Mouse (Mus musculus) midbrain, postnatal 0 days (tissue): ENCODE measurements around the gene Cryzl1. TPM values are rescaled to one million over a fixed set of nuclear protein-coding genes. Genes with fewer than 3 reads are reported as not detected.

Experiments used
- ATAC-seq: fragments of 200-750 bp; cut with Nextera tagmentation; 2 replicates; pipeline ENCODE4 v1.8.0; 2017; ENCODE audit warnings: moderate number of reproducible peaks, mild to moderate bottlenecking, moderate TSS enrichment, moderate library complexity; ENCODE audit not compliant: low FRiP score
- DNase-seq: peaks from one replicate; pipeline ENCODE4 v3.0.0-alpha.2; 2015; ENCODE audit warnings: low spot score
- H3K27ac ChIP-seq: fragments of 300-500 bp; sonication (generic); 2 replicates; pipeline ENCODE4 v1.5.1; 2014; ENCODE audit warnings: low read depth, mild to moderate bottlenecking, low read length, mixed read lengths
- H3K27me3 ChIP-seq: fragments of 300-500 bp; sonication (generic); 2 replicates; pipeline ENCODE4 v1.6.1; 2014; ENCODE audit warnings: low read length, control low read depth, mixed read lengths; ENCODE audit not compliant: insufficient read depth
- H3K36me3 ChIP-seq: fragments of 300-500 bp; sonication (generic); 2 replicates; pipeline ENCODE4 v1.6.1; 2014; ENCODE audit warnings: low read length, control low read depth, mixed read lengths; ENCODE audit not compliant: insufficient read depth
- H3K4me1 ChIP-seq: fragments of 300-500 bp; sonication (generic); 2 replicates; pipeline ENCODE4 v1.6.1; 2014; ENCODE audit warnings: mild to moderate bottlenecking, control low read depth, antibody characterized with exemption, low read length, mixed read lengths; ENCODE audit not compliant: insufficient read depth
- H3K4me2 ChIP-seq: fragments of 300-500 bp; sonication (generic); 2 replicates; pipeline ENCODE4 v1.6.1; 2014; ENCODE audit warnings: low read depth, mild to moderate bottlenecking, low read length, mixed read lengths; ENCODE audit not compliant: poor library complexity, severe bottlenecking
- H3K4me3 ChIP-seq: fragments of 300-500 bp; sonication (generic); 2 replicates; pipeline ENCODE4 v1.5.1; 2014; ENCODE audit warnings: low read depth, mild to moderate bottlenecking, low read length, moderate library complexity
- H3K9ac ChIP-seq: fragments of 300-500 bp; sonication (generic); replicated peaks from 2 replicates; pipeline ENCODE4 v1.6.1; 2014; ENCODE audit warnings: mild to moderate bottlenecking, low read length, moderate library complexity, mixed read lengths; ENCODE audit not compliant: poor library complexity, severe bottlenecking
- H3K9me3 ChIP-seq: fragments of 300-500 bp; sonication (generic); 2 replicates; pipeline ENCODE4 v1.6.1; 2016; ENCODE audit warnings: low read length, control low read depth
- CTCF ChIP-seq: IDR thresholded peaks from 2 replicates; pipeline ENCODE4 v1.5.1; 2016; ENCODE audit warnings: antibody characterized with exemption, mild to moderate bottlenecking
- WGBS: fragments of 180-500 bp; shearing (Covaris S2); extraction: QIAGEN DNeasy Blood & Tissue Kit; methylation state at CpG from one replicate; pipeline ENCODE4 v1.1.7; 2014; 5-methylcytosine and 5-hydroxymethylcytosine counted together
- polyA plus RNA-seq: library from polyadenylated mRNA; unstranded; fragments of >200 nt; fragmentation: Nextera tagmentation; extraction: Ambion mirVana; gene quantifications from 2 replicates; pipeline ENCODE4 v1.2.1, GENCODE M21; 2015
- total RNA-seq: library from RNA; depleted of rRNA; stranded (reverse); fragments of >200 nt; gene quantifications from 2 replicates; pipeline ENCODE4 v1.2.3, GENCODE M21; 2014; rRNA removed

Cryzl1 gene
- total and polyA plus RNA-seq, 2 experiments from 2014 or later, result 42.9 to 93.0 TPM

DNA sequence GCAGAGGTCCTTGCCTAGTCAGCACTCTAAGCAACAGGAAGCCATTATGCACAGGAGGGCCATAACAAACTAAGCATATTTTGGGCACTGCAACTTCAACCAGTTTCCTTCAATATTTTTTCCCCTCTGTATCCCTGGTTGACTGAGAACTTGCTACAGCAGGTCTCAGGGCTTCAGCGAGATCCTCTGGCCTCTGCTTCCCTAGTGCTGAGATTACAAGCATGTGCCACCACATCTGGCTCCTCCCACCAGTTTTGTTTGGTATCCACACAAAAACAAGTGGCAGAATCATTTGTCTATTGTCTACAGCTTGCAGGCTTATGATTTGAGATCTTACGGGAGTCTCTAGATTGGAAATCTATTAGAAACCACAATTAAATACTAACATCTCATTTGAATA, 83.9 kb downstream of the Cryzl1 start:
- ATAC-seq, result no peak
- 90% methylated on average over 2 of the region's 2 CpGs for WGBS
- TF ChIP-seq CTCF, result no peak
- H3K27me3 ChIP-seq, result no peaks in the 10 kb centered on the region
- no peak overlapping the region for H3K4me2 ChIP-seq
- H3K9me3 ChIP-seq, result no peaks in the 10 kb centered on the region
- no peak for DNase-seq
- no peak overlapping the region for H3K27ac ChIP-seq
- peaks cover 20% of the 10 kb centered on the region for H3K36me3 ChIP-seq
- H3K4me1 ChIP-seq, result peaks cover 9% of the 10 kb centered on the region; the same call in 1 of the 2 replicates
- H3K9ac ChIP-seq, result no peak overlapping the region
- H3K4me3 ChIP-seq, result no peak overlapping the region

DNA sequence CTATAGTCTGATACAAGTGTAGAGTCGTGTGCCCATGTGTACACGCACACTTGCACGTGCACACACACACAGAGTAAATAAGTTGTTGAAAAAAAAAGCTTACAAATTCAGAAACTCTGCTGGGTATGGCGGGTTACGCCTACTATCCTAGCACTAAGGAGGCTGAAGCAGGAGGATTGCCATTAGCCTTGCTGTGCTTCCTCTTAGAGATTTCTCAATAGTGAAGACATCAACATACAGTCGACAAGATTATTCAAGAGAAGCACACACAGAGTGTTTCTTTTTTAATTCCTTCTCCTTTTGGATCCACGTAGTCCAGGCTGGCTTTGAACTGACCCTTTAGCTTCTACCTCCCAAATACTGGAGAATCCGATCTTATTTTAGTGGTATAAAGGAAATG, 88.6 kb downstream of the Cryzl1 start:
- Histone ChIP-seq H3K27me3 (no peaks in the 10 kb centered on the region), H3K36me3 (peaks cover 59% of the 10 kb centered on the region), H3K4me3 (no peak overlapping the region), H3K4me2 (no peak overlapping the region), H3K27ac (no peak overlapping the region), H3K9ac (no peak overlapping the region), H3K4me1 (no peaks in the 10 kb centered on the region), H3K9me3 (no peaks in the 10 kb centered on the region)
- DNase-seq (no peak), ATAC-seq (no peak)
- no peak for TF ChIP-seq CTCF
- 92% methylated on average over 8 of the region's 8 CpGs for WGBS

DNA sequence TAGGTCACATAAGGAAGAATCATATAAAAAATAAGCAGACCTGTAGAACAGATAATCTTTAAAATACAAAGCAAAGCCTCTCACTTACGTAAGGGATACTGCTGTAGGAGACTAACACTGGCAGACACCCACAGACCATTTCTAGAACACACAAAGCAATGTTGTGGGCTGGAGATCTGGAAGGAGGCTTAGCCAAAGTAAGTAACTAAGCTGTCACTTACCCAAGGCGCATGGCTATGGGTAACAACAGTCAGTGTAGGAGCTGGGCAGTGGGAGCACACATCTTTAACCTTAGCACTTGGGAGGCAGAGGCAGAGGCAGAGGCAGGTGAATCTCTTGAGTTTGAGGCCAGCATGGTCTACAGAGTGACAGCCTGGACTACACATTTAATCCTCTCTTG, 89.1 kb downstream of the Cryzl1 start:
- DNase-seq (no peak), ATAC-seq (no peak)
- H3K9me3 ChIP-seq, result no peaks in the 10 kb centered on the region
- H3K4me2 ChIP-seq, result no peak overlapping the region
- WGBS, result 98% methylated on average over 2 of the region's 2 CpGs
- no peaks in the 10 kb centered on the region for H3K4me1 ChIP-seq
- peaks cover 62% of the 10 kb centered on the region for H3K36me3 ChIP-seq
- H3K9ac ChIP-seq, result no peak overlapping the region
- TF ChIP-seq CTCF, result no peak
- H3K27me3 ChIP-seq, result no peaks in the 10 kb centered on the region
- no peak overlapping the region for H3K27ac ChIP-seq
- H3K4me3 ChIP-seq, result no peak overlapping the region

Other genes starting within 250 kb of the Cryzl1 start
- gene Ifnar1, start 243.7 kb downstream of the Cryzl1 start, total RNA-seq, result 61.1 and 78.9 TPM in 2 replicates
- gene Ifnar1, start 243.7 kb downstream of the Cryzl1 start, polyA plus RNA-seq, result 30.9 and 32.4 TPM in 2 replicates
- 59.3 and 75.1 TPM in 2 replicates for gene Ifngr2, start 181.9 kb downstream of the Cryzl1 start, total RNA-seq
- 140 and 141 TPM in 2 replicates for gene Ifngr2, start 181.9 kb downstream of the Cryzl1 start, polyA plus RNA-seq
- 78.2 and 83.9 TPM in 2 replicates for gene Tmem50b, start 131.2 kb downstream of the Cryzl1 start, total RNA-seq
- gene Tmem50b, start 131.2 kb downstream of the Cryzl1 start, polyA plus RNA-seq, result 103 and 107 TPM in 2 replicates
- 3.9 and 6.1 TPM in 2 replicates for gene Dnajc28, start 109.9 kb downstream of the Cryzl1 start, total RNA-seq
- 2.6 and 4.3 TPM in 2 replicates for gene Dnajc28, start 109.9 kb downstream of the Cryzl1 start, polyA plus RNA-seq
- gene Gart, start 82.0 kb downstream of the Cryzl1 start, total RNA-seq, result 33.8 and 40.5 TPM in 2 replicates
- gene Gart, start 82.0 kb downstream of the Cryzl1 start, polyA plus RNA-seq, result 38.2 and 45.2 TPM in 2 replicates
- 256 and 257 TPM in 2 replicates for gene Son, start 81.5 kb downstream of the Cryzl1 start, total RNA-seq
- 82.3 and 98.4 TPM in 2 replicates for gene Son, start 81.5 kb downstream of the Cryzl1 start, polyA plus RNA-seq
- 18.3 and 28.8 TPM in 2 replicates for gene Donson, start 40.2 kb downstream of the Cryzl1 start, total RNA-seq
- gene Donson, start 40.2 kb downstream of the Cryzl1 start, polyA plus RNA-seq, result 14.0 and 15.5 TPM in 2 replicates
- gene Itsn1, start 306 bp upstream of the Cryzl1 start, total RNA-seq, result 78.7 and 84.7 TPM in 2 replicates
- 34.0 and 34.7 TPM in 2 replicates for gene Itsn1, start 306 bp upstream of the Cryzl1 start, polyA plus RNA-seq